Mouse (Mus musculus): ENCODE results near the gene Rab33b.
"Not testable (repeated sequence)": the region's sequence is repeated elsewhere in the genome, so short reads cannot be mapped to it uniquely, and the experiment has no call there.

The Rab33b gene

GRCm38 (mm10) chr3:51483741-51484359 is at the start of gene Rab33b:
Rab33b (plus strand) TSS chr3:51483920.
- peak; percentile 97 for DNase-seq

- not testable (repeated sequence) for DNase-seq
These were observed 49.4 kb upstream of the Rab33b start for GRCm38 (mm10) chr3:51434364-51434763.

GRCm38 (mm10) chr3:51434871-51435595 is 48.7 kb upstream of the Rab33b start:
- DNase-seq, result no peak

GRCm38 (mm10) chr3:51468530-51468929 is 15.2 kb upstream of the Rab33b start:
- DNase-seq, result no peak

- DNase-seq, result no peak
These were observed 8.0 kb upstream of the Rab33b start for GRCm38 (mm10) chr3:51475706-51476105.

- no peak for DNase-seq
These were observed 3.8 kb upstream of the Rab33b start for GRCm38 (mm10) chr3:51479893-51480292.

GRCm38 (mm10) chr3:51481059-51481458 is 2.7 kb upstream of the Rab33b start:
- peak; percentile 78 for DNase-seq

GRCm38 (mm10) chr3:51481881-51482280 is 1.8 kb upstream of the Rab33b start:
- no peak for DNase-seq

GRCm38 (mm10) chr3:51482781-51483180 is 939 bp upstream of the Rab33b start:
- no peak for DNase-seq

- DNase-seq, result no peak
These were observed 650 bp downstream of the Rab33b start for GRCm38 (mm10) chr3:51484370-51484769.

GRCm38 (mm10) chr3:51485347-51485746 is 1.6 kb downstream of the Rab33b start:
- no peak for DNase-seq

- no peak for DNase-seq
These were observed 2.9 kb downstream of the Rab33b start for GRCm38 (mm10) chr3:51486491-51487195.

GRCm38 (mm10) chr3:51490088-51490753 is 6.5 kb downstream of the Rab33b start:
- no peak for DNase-seq

GRCm38 (mm10) chr3:51493272-51493838 is 9.6 kb downstream of the Rab33b start:
- no peak for DNase-seq

GRCm38 (mm10) chr3:51494466-51494865 is 10.7 kb downstream of the Rab33b start:
- no peak for DNase-seq

GRCm38 (mm10) chr3:51495646-51496045 is 11.9 kb downstream of the Rab33b start:
- peak; percentile 43 for DNase-seq

- no peak for DNase-seq
These were observed 14.3 kb downstream of the Rab33b start for GRCm38 (mm10) chr3:51497978-51498377.

GRCm38 (mm10) chr3:51498659-51499058 is 14.9 kb downstream of the Rab33b start:
- no peak for DNase-seq

- no peak for DNase-seq
These were observed 16.2 kb downstream of the Rab33b start for GRCm38 (mm10) chr3:51499876-51500275.

GRCm38 (mm10) chr3:51504385-51504952 is 20.7 kb downstream of the Rab33b start:
- no peak for DNase-seq

GRCm38 (mm10) chr3:51505465-51505864 is 21.7 kb downstream of the Rab33b start:
- DNase-seq, result no peak

GRCm38 (mm10) chr3:51510903-51511302 is 27.2 kb downstream of the Rab33b start:
- peak; percentile 89 for DNase-seq

- DNase-seq, result no peak
These were observed 28.3 kb downstream of the Rab33b start for GRCm38 (mm10) chr3:51511983-51512382.
